Mouse (Mus musculus): ENCODE data around the gene Pacs1. TPM values are rescaled to one million over a fixed set of nuclear protein-coding genes. Genes with fewer than 3 reads are reported as not detected.

The Pacs1 gene
- total and polyA plus RNA-seq, 2 experiments from 2014 or later, result 7.4 to 11.3 TPM

DNA sequence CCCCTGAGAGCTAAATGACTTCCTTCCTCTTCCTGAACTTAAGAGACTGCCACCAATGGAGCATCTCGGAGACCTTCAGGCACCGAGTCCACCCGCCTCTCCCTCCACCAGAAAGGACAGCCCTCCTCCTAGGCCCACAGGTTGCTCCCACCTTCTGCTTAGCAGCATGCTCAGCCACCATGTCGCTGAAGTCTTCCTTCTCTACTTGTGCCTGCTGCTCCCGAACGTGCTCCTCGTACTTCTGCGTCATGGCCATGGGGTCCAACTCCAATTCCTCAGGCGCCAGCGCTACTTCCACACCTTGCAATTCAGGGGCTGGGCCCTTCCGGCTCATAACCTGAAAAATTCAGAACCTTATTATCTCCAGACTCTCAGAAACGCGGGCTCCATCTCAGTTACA, 1.7 kb upstream of the Pacs1 start:
- WGBS, result 88% methylated on average over 13 of the region's 13 CpGs
- DNase-seq (ENCODE audit: low spot score) (no peak), ATAC-seq (ENCODE audit: insufficient read depth, low read depth) (no peak)
- no peaks in the 10 kb centered on the region for H3K27me3 ChIP-seq (ENCODE audit: control insufficient read depth, insufficient read depth, low read length)
- H3K36me3 ChIP-seq (replicated peaks; ENCODE audit: control insufficient read depth, insufficient read depth, low read length), result peaks cover 45% of the 10 kb centered on the region
- peaks cover 12% of the 10 kb centered on the region for H3K4me1 ChIP-seq (ENCODE audit: control insufficient read depth, insufficient read depth)
- no peaks in the 10 kb centered on the region for H3K9me3 ChIP-seq (replicated peaks; ENCODE audit: control insufficient read depth, low read length)
- no peak overlapping the region for H3K4me3 ChIP-seq (ENCODE audit: low read depth, low read length)
- H3K27ac ChIP-seq (ENCODE audit: low read depth), result peak overlapping the region; percentile 93
- H3K4me2 ChIP-seq (ENCODE audit: low read depth, low read length), result no peak overlapping the region
- TF ChIP-seq CTCF (IDR thresholded peaks at IDR 0.05; ENCODE audit: low read depth) (no peak), EP300 (IDR thresholded peaks at IDR 0.05; ENCODE audit: low read depth) (no peak)
- H3K9ac ChIP-seq (replicated peaks; ENCODE audit: low read depth, low read length), result no peak overlapping the region

DNA sequence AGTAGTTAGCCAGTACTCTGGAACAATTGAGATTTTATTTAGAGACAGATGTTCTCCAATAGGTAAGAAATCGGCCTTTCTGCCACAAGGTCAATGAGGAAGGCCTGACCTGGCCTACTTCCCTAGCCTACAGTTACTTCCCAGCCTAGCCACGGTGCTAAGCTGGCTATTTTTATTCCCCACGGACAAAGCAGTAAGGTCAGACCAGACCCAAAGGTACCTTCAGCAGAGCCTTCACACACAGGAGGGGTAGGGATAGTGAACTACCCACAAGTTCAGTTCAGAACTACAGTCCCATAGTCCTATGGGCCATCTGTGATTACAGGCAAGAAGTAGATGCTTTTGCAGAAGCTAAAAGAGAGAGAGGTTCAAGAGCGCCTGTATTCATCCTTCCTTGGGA, 997 bp upstream of the Pacs1 start:
- Histone ChIP-seq H3K4me2 (ENCODE audit: low read depth, low read length) (no peak overlapping the region; the same call in 1 of the 2 replicates), H3K27ac (ENCODE audit: low read depth) (peak overlapping the region; percentile 93), H3K36me3 (replicated peaks; ENCODE audit: control insufficient read depth, insufficient read depth, low read length) (peaks cover 38% of the 10 kb centered on the region), H3K9ac (replicated peaks; ENCODE audit: low read depth, low read length) (peak overlapping the region; percentile 79; the same call in 1 of the 2 replicates), H3K4me1 (ENCODE audit: control insufficient read depth, insufficient read depth) (peaks cover 12% of the 10 kb centered on the region), H3K9me3 (replicated peaks; ENCODE audit: control insufficient read depth, low read length) (no peaks in the 10 kb centered on the region), H3K27me3 (ENCODE audit: control insufficient read depth, insufficient read depth, low read length) (no peaks in the 10 kb centered on the region), H3K4me3 (ENCODE audit: low read depth, low read length) (no peak overlapping the region)
- no peak for ATAC-seq (ENCODE audit: insufficient read depth, low read depth)
- TF ChIP-seq EP300 (IDR thresholded peaks at IDR 0.05; ENCODE audit: low read depth) (no peak), CTCF (IDR thresholded peaks at IDR 0.05; ENCODE audit: low read depth) (no peak)
- 30% methylated on average over 4 of the region's 4 CpGs for WGBS
- DNase-seq (ENCODE audit: low spot score), result no peak

DNA sequence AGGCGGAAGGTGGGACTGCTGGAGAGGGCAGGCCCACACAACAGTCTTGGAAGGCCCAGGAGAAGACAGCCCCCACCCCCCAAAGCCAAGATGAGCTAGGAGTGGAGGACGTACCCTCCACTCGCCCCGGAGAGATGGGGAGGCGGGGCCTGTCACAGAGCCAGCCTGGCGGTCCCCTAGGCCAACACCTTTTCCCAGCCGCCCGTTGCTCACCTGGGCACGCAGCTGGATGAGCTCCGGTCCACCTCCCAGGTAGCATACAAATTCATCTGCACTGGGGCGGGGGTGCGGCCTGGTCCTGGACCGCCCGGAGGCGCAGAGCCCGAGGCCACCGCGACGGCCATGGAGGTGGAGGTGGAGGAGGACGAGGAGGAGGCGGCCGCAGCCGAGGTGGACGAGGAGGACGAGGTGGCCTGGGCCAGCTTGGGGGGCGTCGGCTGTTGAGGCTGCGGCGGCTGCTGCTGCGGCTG, 558 bp downstream of the Pacs1 start:
- H3K9me3 ChIP-seq (replicated peaks; ENCODE audit: control insufficient read depth, low read length), result no peaks in the 10 kb centered on the region
- H3K4me2 ChIP-seq (ENCODE audit: low read depth, low read length), result peak overlapping the region; percentile 98
- H3K9ac ChIP-seq (replicated peaks; ENCODE audit: low read depth, low read length), result peak overlapping the region; percentile 79
- peak overlapping the region; percentile 80 for H3K4me3 ChIP-seq (ENCODE audit: low read depth, low read length)
- ATAC-seq (ENCODE audit: insufficient read depth, low read depth) (peak; percentile 28), DNase-seq (ENCODE audit: low spot score) (no peak)
- peak overlapping the region; percentile 93 for H3K27ac ChIP-seq (ENCODE audit: low read depth)
- no peak for TF ChIP-seq CTCF (IDR thresholded peaks at IDR 0.05; ENCODE audit: low read depth)
- under 1% methylated on average over 30 of the region's 30 CpGs for WGBS
- H3K27me3 ChIP-seq (ENCODE audit: control insufficient read depth, insufficient read depth, low read length), result no peaks in the 10 kb centered on the region
- peaks cover 22% of the 10 kb centered on the region for H3K36me3 ChIP-seq (replicated peaks; ENCODE audit: control insufficient read depth, insufficient read depth, low read length)
- peaks cover 16% of the 10 kb centered on the region for H3K4me1 ChIP-seq (ENCODE audit: control insufficient read depth, insufficient read depth)

DNA sequence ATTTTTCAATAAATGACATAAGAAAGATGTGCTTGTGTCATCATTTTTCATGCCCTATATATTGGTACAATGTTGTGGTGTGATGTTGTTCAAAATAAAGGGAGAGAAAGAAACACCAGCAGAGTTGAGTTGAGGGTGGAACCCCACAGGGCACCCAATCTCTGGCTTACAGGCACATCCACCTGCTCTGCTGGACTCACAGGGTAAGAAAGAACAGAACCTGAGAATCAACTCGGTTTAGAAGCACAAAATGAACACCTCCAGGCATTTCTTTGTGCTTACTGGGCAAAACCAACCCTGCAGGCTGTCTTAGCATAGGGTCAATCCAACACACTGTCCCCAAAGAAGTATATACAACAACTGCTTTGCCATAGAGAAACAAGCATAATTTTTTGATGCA, 1.5 kb downstream of the Pacs1 start:
- Histone ChIP-seq H3K9me3 (replicated peaks; ENCODE audit: control insufficient read depth, low read length) (no peaks in the 10 kb centered on the region), H3K4me1 (ENCODE audit: control insufficient read depth, insufficient read depth) (peaks cover 16% of the 10 kb centered on the region), H3K4me2 (ENCODE audit: low read depth, low read length) (peak overlapping the region; percentile 98), H3K9ac (replicated peaks; ENCODE audit: low read depth, low read length) (no peak overlapping the region), H3K4me3 (ENCODE audit: low read depth, low read length) (peak overlapping the region; percentile 80; the same call in 1 of the 2 replicates), H3K27ac (ENCODE audit: low read depth) (no peak overlapping the region), H3K27me3 (ENCODE audit: control insufficient read depth, insufficient read depth, low read length) (no peaks in the 10 kb centered on the region), H3K36me3 (replicated peaks; ENCODE audit: control insufficient read depth, insufficient read depth, low read length) (peaks cover 20% of the 10 kb centered on the region)
- ATAC-seq (ENCODE audit: insufficient read depth, low read depth) (no peak), DNase-seq (ENCODE audit: low spot score) (no peak)
- no peak for TF ChIP-seq EP300 (IDR thresholded peaks at IDR 0.05; ENCODE audit: low read depth)
- no peak for TF ChIP-seq CTCF (IDR thresholded peaks at IDR 0.05; ENCODE audit: low read depth)
- 43% methylated on average over 1 of the region's 1 CpGs for WGBS

DNA sequence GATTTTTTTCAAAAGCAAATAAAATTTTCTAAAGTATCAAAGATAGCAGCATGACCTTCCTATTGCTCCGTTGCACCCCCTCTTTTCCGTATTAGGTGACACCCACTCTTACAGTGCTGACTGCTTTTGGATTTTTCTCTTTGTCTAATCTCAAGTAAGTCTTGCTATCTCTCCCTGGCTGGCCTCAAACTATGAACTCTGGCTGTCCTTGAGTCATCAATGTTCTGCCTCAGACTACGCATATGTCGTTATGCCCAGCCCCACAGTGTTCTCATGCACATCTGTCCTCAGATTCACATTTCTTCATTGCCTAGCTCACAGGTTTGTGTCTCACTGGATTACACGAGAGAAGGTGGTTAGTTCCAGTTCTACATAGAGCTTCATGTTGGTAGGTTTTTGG, 3.5 kb downstream of the Pacs1 start:
- no peak overlapping the region for H3K4me2 ChIP-seq (ENCODE audit: low read depth, low read length)
- H3K9ac ChIP-seq (replicated peaks; ENCODE audit: low read depth, low read length), result no peak overlapping the region
- WGBS, result 40% methylated on average over 5 of the region's 5 CpGs
- no peak for DNase-seq (ENCODE audit: low spot score)
- TF ChIP-seq CTCF (IDR thresholded peaks at IDR 0.05; ENCODE audit: low read depth) (no peak), EP300 (IDR thresholded peaks at IDR 0.05; ENCODE audit: low read depth) (no peak)
- H3K4me3 ChIP-seq (ENCODE audit: low read depth, low read length), result no peak overlapping the region
- ATAC-seq (ENCODE audit: insufficient read depth, low read depth), result no peak
- peaks cover 4% of the 10 kb centered on the region; the same call in 1 of the 2 replicates for H3K36me3 ChIP-seq (replicated peaks; ENCODE audit: control insufficient read depth, insufficient read depth, low read length)
- no peaks in the 10 kb centered on the region for H3K27me3 ChIP-seq (ENCODE audit: control insufficient read depth, insufficient read depth, low read length)
- H3K27ac ChIP-seq (ENCODE audit: low read depth), result no peak overlapping the region
- H3K4me1 ChIP-seq (ENCODE audit: control insufficient read depth, insufficient read depth), result peaks cover 15% of the 10 kb centered on the region
- H3K9me3 ChIP-seq (replicated peaks; ENCODE audit: control insufficient read depth, low read length), result no peaks in the 10 kb centered on the region

DNA sequence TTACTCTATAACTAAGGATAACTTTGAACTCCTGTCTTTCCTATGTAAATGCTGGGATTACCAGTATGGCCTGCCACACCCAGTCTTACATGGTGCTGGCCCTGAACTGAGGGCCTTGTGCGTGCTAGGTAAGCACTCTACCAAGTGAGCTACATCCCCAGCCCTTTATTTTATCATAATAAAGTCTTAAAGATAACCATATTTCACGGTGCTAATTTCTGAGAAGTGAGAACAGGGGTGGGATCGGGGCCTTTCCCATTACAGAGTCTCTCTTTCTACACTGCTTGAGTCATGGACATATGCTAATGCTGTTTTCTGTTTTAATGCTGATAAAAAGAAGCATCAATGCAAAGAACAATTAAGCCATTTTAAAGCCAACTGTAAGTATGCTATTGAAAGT, 4.0 kb downstream of the Pacs1 start:
- H3K27ac ChIP-seq (ENCODE audit: low read depth), result no peak overlapping the region
- no peaks in the 10 kb centered on the region for H3K9me3 ChIP-seq (replicated peaks; ENCODE audit: control insufficient read depth, low read length)
- no peak overlapping the region for H3K4me3 ChIP-seq (ENCODE audit: low read depth, low read length)
- ATAC-seq (ENCODE audit: insufficient read depth, low read depth) (no peak), DNase-seq (ENCODE audit: low spot score) (no peak)
- 79% methylated on average over 3 of the region's 3 CpGs for WGBS
- peaks cover 10% of the 10 kb centered on the region for H3K4me1 ChIP-seq (ENCODE audit: control insufficient read depth, insufficient read depth)
- no peaks in the 10 kb centered on the region for H3K27me3 ChIP-seq (ENCODE audit: control insufficient read depth, insufficient read depth, low read length)
- no peak overlapping the region for H3K9ac ChIP-seq (replicated peaks; ENCODE audit: low read depth, low read length)
- H3K4me2 ChIP-seq (ENCODE audit: low read depth, low read length), result no peak overlapping the region
- TF ChIP-seq CTCF (IDR thresholded peaks at IDR 0.05; ENCODE audit: low read depth) (no peak), EP300 (IDR thresholded peaks at IDR 0.05; ENCODE audit: low read depth) (no peak)
- H3K36me3 ChIP-seq (replicated peaks; ENCODE audit: control insufficient read depth, insufficient read depth, low read length), result no peaks in the 10 kb centered on the region
